Mouse (Mus musculus): ENCODE measurements at regions not wholly inside any gene's neighbourhood (a gene's known extent, or its start where the extent isn't known, plus 50 kb on each side); places are given as distances from the start of the nearest gene placed in this dataset.
"Not testable (repeated sequence)": the region's sequence is repeated elsewhere in the genome, so short reads cannot be mapped to it uniquely, and the experiment has no call there.

- no peak for DNase-seq
Measured at GRCm38 (mm10) chr6:73676979-73677378, 207.5 kb upstream of the 4931417E11Rik start.

GRCm38 (mm10) chr6:73669401-73669800 is 199.9 kb upstream of the 4931417E11Rik start:
- DNase-seq, result no peak

GRCm38 (mm10) chr6:73658988-73659387 is 189.5 kb upstream of the 4931417E11Rik start:
- DNase-seq, result no peak

- no peak for DNase-seq
Measured at GRCm38 (mm10) chr6:73645378-73645777, 175.9 kb upstream of the 4931417E11Rik start.

GRCm38 (mm10) chr6:73644778-73645267 is 175.4 kb upstream of the 4931417E11Rik start:
- no peak for DNase-seq

- no peak for DNase-seq
Measured at GRCm38 (mm10) chr6:73628600-73628999, 159.1 kb upstream of the 4931417E11Rik start.

- no peak for DNase-seq
Measured at GRCm38 (mm10) chr6:73626451-73626850, 157.0 kb upstream of the 4931417E11Rik start.

- DNase-seq, result no peak
Measured at GRCm38 (mm10) chr6:73624211-73624610, 154.7 kb upstream of the 4931417E11Rik start.

- no peak for DNase-seq
Measured at GRCm38 (mm10) chr6:73621839-73622426, 152.5 kb upstream of the 4931417E11Rik start.

- DNase-seq, result no peak
Measured at GRCm38 (mm10) chr6:73612266-73612665, 142.8 kb upstream of the 4931417E11Rik start.

GRCm38 (mm10) chr6:73611839-73612238 is 142.4 kb upstream of the 4931417E11Rik start:
- no peak for DNase-seq

- no peak for DNase-seq
Measured at GRCm38 (mm10) chr6:73610048-73610624, 140.7 kb upstream of the 4931417E11Rik start.

GRCm38 (mm10) chr6:73587686-73588085 is 118.2 kb upstream of the 4931417E11Rik start:
- DNase-seq, result no peak

GRCm38 (mm10) chr6:73576708-73577107 is 107.2 kb upstream of the 4931417E11Rik start:
- DNase-seq, result no peak

- no peak for DNase-seq
Measured at GRCm38 (mm10) chr6:73560000-73560399, 90.5 kb upstream of the 4931417E11Rik start.

GRCm38 (mm10) chr6:73530559-73530958 is 61.1 kb upstream of the 4931417E11Rik start:
- DNase-seq, result no peak

GRCm38 (mm10) chr6:73530098-73530497 is 60.6 kb upstream of the 4931417E11Rik start:
- DNase-seq, result no peak

- DNase-seq, result peak; percentile 5
Measured at GRCm38 (mm10) chr6:73523658-73524057, 54.2 kb upstream of the 4931417E11Rik start.

- not testable (repeated sequence) for DNase-seq
Measured at GRCm38 (mm10) chr6:73519894-73520293, 50.4 kb upstream of the 4931417E11Rik start.
